Mouse (Mus musculus) embryonic facial prominence, embryonic 11.5 days (tissue): ENCODE results near the gene Lair1. TPM values are rescaled to one million over a fixed set of nuclear protein-coding genes. Genes with fewer than 3 reads are reported as not detected.

Experiments
- ATAC-seq: fragments of 200-750 bp; cut with Nextera tagmentation; replicated peaks from 2 replicates; pipeline ENCODE4 v1.8.0; 2017; ENCODE audit warnings: low read depth; ENCODE audit not compliant: insufficient number of reproducible peaks, low FRiP score, low TSS enrichment
- DNase-seq: peaks from one replicate; pipeline ENCODE4 v3.0.0-alpha.2; 2015; ENCODE audit warnings: low spot score
- H3K27ac ChIP-seq: fragments of 300-500 bp; sonication (generic); replicated peaks from 2 replicates; pipeline ENCODE4 v1.5.1; 2014; ENCODE audit warnings: mild to moderate bottlenecking, low read depth, low read length, control low read depth
- H3K27me3 ChIP-seq: fragments of 300-500 bp; sonication (generic); 2 replicates; pipeline ENCODE4 v1.6.1; 2014; ENCODE audit warnings: mild to moderate bottlenecking, low read length, moderate library complexity, mixed read lengths; ENCODE audit not compliant: control insufficient read depth, insufficient read depth
- H3K36me3 ChIP-seq: fragments of 300-500 bp; sonication (generic); replicated peaks from 2 replicates; pipeline ENCODE4 v1.6.1; 2014; ENCODE audit warnings: low read depth, mild to moderate bottlenecking, low read length, moderate library complexity, mixed read lengths; ENCODE audit not compliant: control insufficient read depth, insufficient read depth
- H3K4me1 ChIP-seq: fragments of 300-500 bp; sonication (generic); 2 replicates; pipeline ENCODE4 v1.6.1; 2014; ENCODE audit warnings: low read length, mixed read lengths; ENCODE audit not compliant: control insufficient read depth, insufficient read depth
- H3K4me2 ChIP-seq: fragments of 300-500 bp; sonication (generic); 2 replicates; pipeline ENCODE4 v1.6.1; 2014; ENCODE audit warnings: low read depth, mild to moderate bottlenecking, control low read depth, low read length, moderate library complexity
- H3K4me3 ChIP-seq: fragments of 300-500 bp; sonication (generic); 2 replicates; pipeline ENCODE4 v1.5.1; 2014; ENCODE audit warnings: low read depth, low read length, control low read depth
- H3K9ac ChIP-seq: fragments of 300-500 bp; sonication (generic); replicated peaks from 2 replicates; pipeline ENCODE4 v1.6.1; 2014; ENCODE audit warnings: mild to moderate bottlenecking, control low read depth, low read length
- H3K9me3 ChIP-seq: fragments of 300-500 bp; sonication (generic); replicated peaks from 2 replicates; pipeline ENCODE4 v1.6.1; 2016; ENCODE audit warnings: mild to moderate bottlenecking, low read length, inconsistent platforms, mixed read lengths; ENCODE audit not compliant: control insufficient read depth
- WGBS: fragments of 180-500 bp; shearing (Covaris S2); extraction: QIAGEN DNeasy Blood & Tissue Kit; methylation state at CpG from one replicate; pipeline ENCODE4 v1.1.7; 2014; 5-methylcytosine and 5-hydroxymethylcytosine counted together
- polyA plus RNA-seq: library from polyadenylated mRNA; unstranded; fragments of >200 nt; fragmentation: Nextera tagmentation; extraction: Ambion mirVana; gene quantifications from 2 replicates; pipeline ENCODE4 v1.2.1, GENCODE M21; 2014

The Lair1 gene
- polyA plus RNA-seq, 1 experiment from 2014 or later: 1.5 TPM

- 82% methylated on average over 6 of the region's 6 CpGs for WGBS
- Histone ChIP-seq H3K4me1 (no peaks in the 10 kb centered on the region), H3K36me3 (no peaks in the 10 kb centered on the region), H3K4me2 (no peak overlapping the region), H3K27ac (no peak overlapping the region), H3K27me3 (no peaks in the 10 kb centered on the region), H3K9me3 (no peaks in the 10 kb centered on the region), H3K4me3 (no peak overlapping the region), H3K9ac (no peak overlapping the region)
- DNase-seq (no peak), ATAC-seq (no peak)
Observed at GRCm38 (mm10) chr7:4087896-4088480, 25.0 kb upstream of the Lair1 start.

GRCm38 (mm10) chr7:4087238-4087895 lies 24.4 kb upstream of the Lair1 start:
- Histone ChIP-seq H3K36me3 (no peaks in the 10 kb centered on the region), H3K9ac (no peak overlapping the region), H3K27ac (no peak overlapping the region), H3K27me3 (no peaks in the 10 kb centered on the region), H3K9me3 (no peaks in the 10 kb centered on the region), H3K4me1 (no peaks in the 10 kb centered on the region), H3K4me3 (no peak overlapping the region), H3K4me2 (no peak overlapping the region)
- DNase-seq: no peak
- WGBS: 78% methylated on average over 4 of the region's 4 CpGs
- no peak for ATAC-seq

- no peak for ATAC-seq
- no peak overlapping the region for H3K4me3 ChIP-seq
- H3K27ac ChIP-seq: no peak overlapping the region
- H3K4me1 ChIP-seq: no peaks in the 10 kb centered on the region
- H3K4me2 ChIP-seq: no peak overlapping the region
- H3K9ac ChIP-seq: no peak overlapping the region
- H3K9me3 ChIP-seq: no peaks in the 10 kb centered on the region
- no peaks in the 10 kb centered on the region for H3K27me3 ChIP-seq
- no peaks in the 10 kb centered on the region for H3K36me3 ChIP-seq
- no peak for DNase-seq
Observed at GRCm38 (mm10) chr7:4085562-4085961, 22.6 kb upstream of the Lair1 start.

- Histone ChIP-seq H3K27me3 (no peaks in the 10 kb centered on the region), H3K9ac (no peak overlapping the region), H3K36me3 (no peaks in the 10 kb centered on the region), H3K4me3 (no peak overlapping the region), H3K4me2 (no peak overlapping the region), H3K27ac (no peak overlapping the region), H3K4me1 (no peaks in the 10 kb centered on the region), H3K9me3 (no peaks in the 10 kb centered on the region)
- no peak for DNase-seq
- ATAC-seq: no peak
- 79% methylated on average over 6 of the region's 6 CpGs for WGBS
Observed at GRCm38 (mm10) chr7:4084161-4084560, 21.2 kb upstream of the Lair1 start.

- no peak overlapping the region for H3K9ac ChIP-seq
Observed at GRCm38 (mm10) chr7:4082804-4083203, 19.8 kb upstream of the Lair1 start.

GRCm38 (mm10) chr7:4081706-4082105 lies 18.7 kb upstream of the Lair1 start:
- DNase-seq (no peak), ATAC-seq (no peak)
- Histone ChIP-seq H3K4me3 (no peak overlapping the region), H3K9ac (no peak overlapping the region), H3K36me3 (no peaks in the 10 kb centered on the region), H3K4me1 (no peaks in the 10 kb centered on the region), H3K27me3 (no peaks in the 10 kb centered on the region), H3K4me2 (no peak overlapping the region), H3K9me3 (no peaks in the 10 kb centered on the region), H3K27ac (no peak overlapping the region)

More at GRCm38 (mm10) chr7:4082804-4083203, 19.8 kb upstream of the Lair1 start:
- DNase-seq (no peak), ATAC-seq (no peak)
- no peaks in the 10 kb centered on the region for H3K27me3 ChIP-seq
- H3K36me3 ChIP-seq: no peaks in the 10 kb centered on the region
- H3K4me3 ChIP-seq: no peak overlapping the region
- H3K27ac ChIP-seq: no peak overlapping the region
- no peaks in the 10 kb centered on the region for H3K4me1 ChIP-seq
- no peak overlapping the region for H3K4me2 ChIP-seq
- WGBS: 54% methylated on average over 2 of the region's 2 CpGs
- H3K9me3 ChIP-seq: no peaks in the 10 kb centered on the region

- no peak for ATAC-seq
- Histone ChIP-seq H3K4me3 (no peak overlapping the region), H3K4me2 (no peak overlapping the region), H3K9me3 (no peaks in the 10 kb centered on the region), H3K27ac (no peak overlapping the region), H3K27me3 (no peaks in the 10 kb centered on the region), H3K9ac (no peak overlapping the region), H3K4me1 (no peaks in the 10 kb centered on the region), H3K36me3 (no peaks in the 10 kb centered on the region)
- WGBS: 85% methylated on average over 4 of the region's 4 CpGs
- DNase-seq: no peak
Observed at GRCm38 (mm10) chr7:4080552-4080951, 17.5 kb upstream of the Lair1 start.

- no peak for ATAC-seq
- Histone ChIP-seq H3K4me3 (no peak overlapping the region), H3K27me3 (no peaks in the 10 kb centered on the region), H3K4me1 (no peaks in the 10 kb centered on the region), H3K36me3 (no peaks in the 10 kb centered on the region), H3K4me2 (no peak overlapping the region), H3K9ac (no peak overlapping the region), H3K9me3 (no peaks in the 10 kb centered on the region), H3K27ac (no peak overlapping the region)
- no peak for DNase-seq
- WGBS: 83% methylated on average over 7 of the region's 7 CpGs
Observed at GRCm38 (mm10) chr7:4079511-4079910, 16.5 kb upstream of the Lair1 start.
